Mouse (Mus musculus): ENCODE measurements around the gene Unkl.
A peak's percentile ranks its signal among the peaks of the same experiment; 100 is the strongest.
"Not testable (repeated sequence)": the region's sequence is repeated elsewhere in the genome, so short reads cannot be mapped to it uniquely, and the experiment has no call there.

Gene Unkl

DNA sequence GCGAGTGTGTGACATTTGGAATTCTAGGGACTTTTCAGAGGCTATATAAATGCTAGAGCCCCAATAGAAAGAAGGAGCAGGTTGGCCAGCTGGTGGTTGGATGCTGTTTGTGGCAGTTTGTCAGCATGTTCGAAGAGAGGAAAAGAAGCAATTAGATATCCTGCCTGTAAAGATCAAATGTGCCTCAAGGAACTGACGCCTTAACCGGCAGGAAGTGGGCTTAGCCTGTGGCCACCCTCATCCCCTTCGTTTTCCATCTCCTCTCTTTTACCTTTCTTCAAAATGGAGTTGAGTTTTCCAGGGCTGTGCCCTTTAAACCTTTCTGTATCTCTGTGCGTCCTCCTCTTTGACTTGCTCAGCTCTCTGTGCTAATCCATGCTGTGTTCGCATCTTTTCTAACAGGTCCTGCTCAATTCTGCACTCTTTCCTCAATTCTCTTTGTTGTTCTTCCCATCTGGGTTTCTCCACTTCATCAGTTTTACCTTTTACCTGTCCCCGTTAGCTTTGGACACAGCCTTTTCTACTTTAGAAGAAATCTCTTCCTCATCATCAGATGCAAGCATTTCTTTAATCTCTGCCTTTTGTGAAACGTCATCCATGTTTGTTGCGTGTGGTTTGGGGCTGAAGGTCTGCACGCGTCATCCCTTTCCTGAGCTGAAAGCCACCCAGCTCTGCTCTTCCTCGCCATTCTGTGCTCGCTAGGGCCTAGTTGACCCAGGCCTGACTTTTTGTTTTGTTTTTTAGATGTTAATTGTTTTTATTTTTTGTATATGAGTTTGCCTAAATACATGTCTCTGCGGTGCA is 31.5 kb downstream of the Unkl start:
- no peak for DNase-seq (ENCODE audit: low spot score)

- DNase-seq (ENCODE audit: low spot score) = no peak
These were observed 32.5 kb downstream of the Unkl start for GRCm38 (mm10) chr17:25220746-25221145.

DNA sequence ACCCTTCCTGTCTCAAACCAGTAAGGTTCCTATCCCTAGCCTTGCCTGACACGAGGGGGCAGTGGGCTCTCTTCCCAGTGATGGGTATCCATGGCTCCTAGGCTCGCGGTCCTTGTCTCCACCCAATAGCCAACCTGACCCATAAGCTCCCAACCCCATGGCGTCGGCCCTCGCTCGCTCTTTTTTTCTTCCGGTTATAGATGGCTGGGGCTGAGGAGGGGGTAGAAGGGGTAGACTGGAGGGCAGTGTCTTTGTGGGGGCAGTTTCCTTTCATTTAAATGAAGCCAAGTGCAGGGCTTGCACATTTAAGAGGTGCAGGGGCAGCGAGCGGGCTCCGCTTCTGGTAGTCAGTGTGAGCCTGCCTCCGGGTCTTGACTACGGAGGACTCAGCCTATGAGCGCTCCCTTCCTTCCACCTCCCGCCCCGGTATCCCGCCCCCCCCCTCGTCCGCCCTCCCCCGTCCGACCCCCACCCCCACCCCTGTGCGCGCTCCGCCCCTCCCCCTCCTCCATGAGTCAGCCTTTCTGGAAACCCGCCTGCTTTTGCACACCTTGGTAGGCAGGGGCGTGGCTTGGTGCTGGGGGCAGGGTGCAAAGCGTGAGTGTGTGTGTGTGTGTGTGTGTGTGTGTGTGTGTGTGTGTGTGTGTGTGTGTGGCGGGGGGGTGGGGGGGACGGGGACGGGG is 33.8 kb downstream of the Unkl start:
- DNase-seq (ENCODE audit: low spot score) = peak; percentile 30

DNA sequence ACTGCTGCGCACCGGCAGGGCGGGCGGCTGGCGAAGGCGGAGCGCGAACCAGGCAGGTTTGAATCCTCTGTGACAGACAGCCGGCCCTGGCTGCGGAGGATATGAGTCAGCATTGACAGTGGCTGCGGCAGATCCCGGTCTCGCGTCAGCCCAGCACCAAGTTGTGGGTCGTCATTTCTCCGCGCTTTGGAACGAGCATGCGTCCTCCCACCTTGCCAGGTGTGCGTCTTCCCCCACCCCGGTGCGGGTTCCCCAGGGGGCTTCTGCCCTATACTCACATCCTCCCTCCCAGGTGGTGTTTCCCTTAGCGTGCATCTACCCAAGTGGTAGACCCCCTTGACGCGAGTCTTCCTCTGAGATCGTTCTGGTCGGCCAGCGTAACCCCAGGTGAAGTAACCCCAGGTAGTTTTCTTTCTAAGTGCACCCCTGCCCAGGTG is 34.3 kb downstream of the Unkl start:
- not testable (repeated sequence) for DNase-seq (ENCODE audit: low spot score)

DNA sequence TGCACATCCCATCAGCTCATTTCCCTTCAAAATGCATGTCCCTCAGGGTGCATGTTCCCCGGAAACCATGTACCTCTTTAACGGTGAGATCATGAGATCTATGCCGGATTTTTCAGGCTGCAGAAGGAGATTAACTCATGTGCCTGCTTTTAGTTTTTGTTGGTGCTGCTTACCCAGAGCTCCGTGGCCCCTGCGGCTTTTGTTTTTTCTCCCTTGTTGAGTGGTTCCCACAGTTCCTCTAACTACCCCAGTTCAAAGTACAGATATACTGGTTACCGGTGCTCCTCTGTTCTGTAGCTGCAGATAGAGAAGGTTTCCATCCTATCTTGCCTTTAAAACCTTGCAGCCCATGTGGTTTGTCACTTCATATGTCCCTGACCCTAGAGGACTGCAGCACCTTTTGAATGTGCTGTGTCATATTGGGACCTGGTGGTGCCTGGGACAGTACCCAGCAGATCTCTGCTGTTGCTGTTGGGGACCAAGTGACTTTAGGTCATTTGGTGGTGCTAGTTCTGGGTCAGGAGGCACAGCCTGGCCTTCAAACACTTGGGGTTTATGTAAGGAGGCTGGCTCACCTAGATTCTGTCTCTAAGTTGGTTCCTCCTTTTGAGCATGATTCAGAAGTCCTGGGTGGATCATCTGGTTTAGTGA is 34.9 kb downstream of the Unkl start:
- no peak for DNase-seq (ENCODE audit: low spot score)

GRCm38 (mm10) chr17:25224586-25225222 is 36.5 kb downstream of the Unkl start:
- no peak for DNase-seq (ENCODE audit: low spot score)

DNA sequence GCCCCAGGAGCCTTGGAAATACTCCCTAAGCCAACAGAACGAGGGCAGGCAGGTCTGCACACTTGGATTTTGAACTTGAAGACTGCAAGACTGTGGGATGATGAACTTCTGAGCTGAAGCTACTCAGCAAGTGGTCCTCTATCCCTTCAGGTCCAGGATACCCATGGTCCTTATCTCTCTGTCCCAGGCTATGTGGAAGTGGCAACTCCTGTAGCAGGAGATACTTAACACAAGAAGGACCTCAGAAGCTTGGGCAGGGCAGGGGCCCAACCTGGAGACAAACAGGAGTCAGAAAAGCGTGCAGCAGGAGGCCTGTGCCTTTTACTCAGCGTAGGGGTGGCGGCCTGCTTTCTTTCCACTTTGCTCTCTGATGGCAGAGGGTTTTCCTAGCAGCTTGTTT is 37.5 kb downstream of the Unkl start:
- DNase-seq (ENCODE audit: low spot score) = no peak

DNA sequence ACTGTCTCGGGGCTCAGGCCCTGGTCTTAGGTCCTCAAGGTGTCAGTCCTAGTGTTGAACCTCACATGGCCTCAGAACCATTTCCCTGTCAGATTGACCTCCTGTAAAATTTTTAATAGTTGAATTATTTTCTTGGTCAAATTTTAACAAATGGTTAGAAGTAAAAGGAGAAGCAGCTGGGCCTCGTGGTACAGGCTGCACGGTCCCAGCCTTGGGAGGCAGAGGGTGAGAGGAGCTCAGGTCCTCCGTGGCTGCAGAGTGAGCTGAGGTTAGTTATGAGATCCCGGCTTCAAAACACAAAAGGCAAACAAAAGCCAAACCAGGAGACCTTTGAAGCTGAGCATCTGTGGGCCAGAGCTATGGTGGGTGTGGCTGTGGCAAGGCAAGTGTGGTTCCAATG is 39.8 kb downstream of the Unkl start:
- DNase-seq (ENCODE audit: low spot score) = no peak

- DNase-seq (ENCODE audit: low spot score) = not testable (repeated sequence)
These were observed 41.9 kb downstream of the Unkl start for GRCm38 (mm10) chr17:25230014-25230655.

- no peak for DNase-seq (ENCODE audit: low spot score)
These were observed 42.5 kb downstream of the Unkl start for GRCm38 (mm10) chr17:25230700-25231099.

DNA sequence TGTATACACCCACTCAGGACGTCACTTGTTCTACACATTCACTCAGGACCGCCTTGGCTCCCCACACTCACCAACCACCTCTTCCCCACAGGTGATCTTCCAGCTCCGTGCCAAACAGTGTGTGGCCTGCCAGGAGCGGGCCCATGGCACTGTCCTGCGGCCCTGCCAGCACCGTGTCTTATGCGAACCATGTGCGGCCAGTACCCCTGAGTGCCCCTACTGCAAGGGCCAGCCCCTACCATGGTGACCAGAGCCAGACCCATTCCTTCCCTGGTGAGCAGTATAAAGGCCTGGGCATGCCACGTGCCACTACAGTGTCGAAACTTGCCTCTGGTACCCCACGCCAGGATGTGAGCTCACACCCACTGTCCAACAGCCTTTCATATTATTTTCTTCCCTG is 43.4 kb downstream of the Unkl start:
- DNase-seq (ENCODE audit: low spot score) = not testable (repeated sequence)

- no peak for DNase-seq (ENCODE audit: low spot score)
These were observed 47.4 kb downstream of the Unkl start for GRCm38 (mm10) chr17:25235635-25236034.

- peak; percentile 70 for DNase-seq (ENCODE audit: low spot score)
These were observed 51.8 kb downstream of the Unkl start, which contains the start of the genes Gnptg and Tsr3 for GRCm38 (mm10) chr17:25239695-25240636. Gene Gnptg (minus strand): TSS chr17:25240124. Gene Tsr3 (plus strand): TSS chr17:25240170.

DNA sequence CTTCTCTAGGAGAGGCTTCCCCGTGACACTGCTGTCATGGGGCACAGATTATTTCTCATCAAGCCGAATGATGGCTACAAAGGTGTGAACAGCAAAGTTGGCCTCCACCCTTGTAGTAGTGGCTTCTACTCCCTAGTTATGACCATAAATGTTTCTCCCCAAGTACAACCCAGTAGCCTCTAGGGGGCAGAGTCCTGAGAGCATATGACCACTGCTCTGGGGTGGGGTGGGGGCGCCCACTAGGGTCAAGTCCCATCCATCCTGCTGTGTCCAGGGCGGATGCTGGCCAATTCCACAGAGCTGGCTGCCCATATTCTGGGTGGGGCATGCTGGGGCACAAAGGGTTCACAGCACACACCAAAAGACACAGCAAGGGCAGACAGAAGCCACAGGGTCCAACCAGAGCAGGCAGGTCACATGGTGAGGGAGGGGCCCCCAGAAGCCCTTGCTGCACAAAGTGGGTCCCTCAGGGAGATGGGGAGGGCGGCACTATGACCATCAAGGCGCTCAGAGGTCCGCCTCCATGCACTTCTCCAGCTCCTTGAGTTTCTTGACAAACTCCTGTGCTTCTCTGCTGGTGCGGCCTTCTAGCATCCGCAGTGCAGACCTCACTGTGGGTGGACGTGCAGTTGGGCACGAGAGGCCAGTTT is 55.1 kb downstream of the Unkl start:
- no peak for DNase-seq (ENCODE audit: low spot score)

- DNase-seq (ENCODE audit: low spot score) = no peak
These were observed 56.0 kb downstream of the Unkl start for GRCm38 (mm10) chr17:25244239-25244638.

- no peak for DNase-seq (ENCODE audit: low spot score)
These were observed 60.0 kb downstream of the Unkl start for GRCm38 (mm10) chr17:25248033-25248750.

DNA sequence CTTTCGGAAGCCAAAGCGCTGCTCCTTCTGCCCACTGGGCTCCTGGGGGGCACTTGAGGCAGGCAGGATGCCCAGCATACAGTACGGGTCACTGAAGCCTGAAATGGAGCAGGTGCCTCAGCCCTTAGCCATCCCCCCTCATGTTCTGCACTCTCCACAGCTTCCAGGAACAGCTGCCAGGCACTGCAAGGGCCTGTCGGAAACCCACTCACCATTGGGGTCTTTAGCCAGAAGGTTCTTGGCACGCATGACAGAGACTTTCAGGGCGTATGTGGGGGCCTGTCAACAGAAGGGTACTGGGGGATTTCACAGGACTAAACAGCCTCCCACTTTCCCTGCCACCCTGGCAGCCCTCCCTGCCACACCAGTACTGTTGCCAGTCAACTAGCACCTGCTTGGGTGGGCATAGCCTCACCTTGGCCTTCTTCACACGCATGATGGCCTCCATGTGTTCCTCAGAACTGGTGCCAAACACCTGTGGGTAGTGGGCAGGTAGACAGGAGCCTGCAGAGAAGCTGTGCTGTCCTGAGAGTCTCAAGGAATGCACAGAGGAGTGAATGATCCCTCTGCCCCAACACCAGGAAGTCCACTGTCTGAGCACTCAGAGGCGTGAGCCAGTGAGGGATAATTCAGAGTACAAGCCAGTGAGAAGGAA is 62.1 kb downstream of the Unkl start:
- DNase-seq (ENCODE audit: low spot score) = no peak

GRCm38 (mm10) chr17:25252643-25253042 is 64.4 kb downstream of the Unkl start:
- no peak for DNase-seq (ENCODE audit: low spot score)

GRCm38 (mm10) chr17:25253760-25254159 is 65.6 kb downstream of the Unkl start:
- DNase-seq (ENCODE audit: low spot score) = no peak
